Mouse (Mus musculus): ENCODE results near the gene Mrto4.
A peak's percentile ranks its signal among the peaks of the same experiment; 100 is the strongest.

The Mrto4 gene

DNA sequence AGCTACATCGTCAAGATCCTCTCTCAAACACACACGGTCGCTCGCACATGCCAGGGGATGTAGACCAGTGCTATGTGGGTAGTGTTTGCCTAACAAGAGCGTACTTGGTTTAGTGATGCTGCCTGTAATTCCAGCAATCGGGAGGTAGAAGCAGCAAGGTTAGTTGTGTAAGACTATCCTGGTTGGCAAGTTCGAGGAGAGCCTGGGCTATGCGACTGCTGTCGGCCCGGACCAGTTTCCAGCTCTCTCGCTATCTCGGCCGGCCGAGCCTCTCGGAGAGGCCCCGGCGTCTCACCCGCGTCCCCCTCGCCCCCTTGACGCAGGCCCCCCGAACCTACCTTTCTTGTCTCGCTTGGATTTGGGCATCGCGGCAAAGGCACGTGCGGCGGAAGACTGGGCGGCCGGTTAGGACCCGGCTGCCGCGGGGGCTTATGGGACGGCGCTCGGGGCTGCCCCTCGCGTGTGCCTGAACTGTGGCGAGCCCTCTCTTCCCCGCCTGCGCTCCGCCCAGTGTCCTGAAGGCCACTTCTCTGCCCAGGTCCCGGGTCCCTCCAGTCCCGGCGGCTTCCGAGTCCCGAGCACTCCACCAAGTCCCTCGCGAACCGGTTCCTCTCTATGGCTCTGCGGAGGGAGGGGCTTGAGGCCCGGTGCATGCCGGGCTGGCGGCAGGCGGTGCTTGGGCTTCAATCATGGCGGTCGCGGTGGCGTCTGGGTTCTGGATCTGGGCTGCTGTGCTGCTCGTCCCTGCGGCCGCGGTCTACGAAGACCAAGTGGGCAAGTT, at the start of gene Mrto4, which contains the start of the genes Emc1 and Ubr4:
Mrto4 (minus strand) TSS at position 646 of the 781 bp plus-strand sequence.
Emc1 (plus strand) TSS at position 657 of the 781 bp plus-strand sequence.
Ubr4 (plus strand) TSS at position 679 of the 781 bp plus-strand sequence.
- DNase-seq (ENCODE audit: low read depth, low spot score), result peak; percentile 73

DNA sequence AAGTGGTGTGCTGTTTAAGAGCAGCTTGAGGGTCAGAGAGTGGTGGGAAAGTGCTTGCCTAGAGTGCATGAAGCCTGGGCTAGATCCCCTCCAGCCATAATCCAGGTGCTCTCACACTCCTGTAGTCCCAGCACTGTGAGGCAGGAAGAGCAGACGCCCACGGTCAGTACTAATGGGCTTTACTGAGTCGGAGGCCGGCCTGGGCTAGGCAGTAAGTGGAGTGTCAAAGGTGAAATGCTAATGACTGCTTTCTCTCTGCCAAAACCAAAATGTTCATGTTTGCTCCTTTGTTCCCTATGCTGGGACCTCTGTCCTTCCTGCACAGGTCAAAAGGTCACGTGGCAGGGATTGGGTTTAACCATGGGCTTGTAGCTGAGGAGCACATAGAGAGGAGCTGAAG, 48.1 kb upstream of the Mrto4 start:
- DNase-seq (ENCODE audit: low read depth, low spot score), result no peak

DNA sequence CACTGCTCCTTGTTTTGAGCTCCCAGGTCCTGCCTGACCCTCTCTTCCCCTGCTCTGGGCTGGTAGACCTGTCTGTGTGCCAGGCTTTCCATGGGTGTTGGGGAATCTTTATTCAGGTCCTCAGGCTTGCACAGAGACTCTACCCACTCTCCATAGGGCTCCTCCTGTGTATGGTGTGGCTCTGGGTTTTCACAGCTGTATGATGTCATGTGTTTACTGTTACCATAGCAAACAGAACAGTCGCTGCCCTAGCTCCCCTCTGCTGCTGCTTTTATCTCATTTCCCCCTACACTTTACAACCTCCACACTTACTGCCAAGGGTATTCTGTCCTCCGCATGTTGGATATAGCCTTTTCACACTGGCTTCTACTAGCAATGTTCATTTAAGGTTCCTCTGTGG, 43.1 kb upstream of the Mrto4 start:
- no peak for DNase-seq (ENCODE audit: low read depth, low spot score)

DNA sequence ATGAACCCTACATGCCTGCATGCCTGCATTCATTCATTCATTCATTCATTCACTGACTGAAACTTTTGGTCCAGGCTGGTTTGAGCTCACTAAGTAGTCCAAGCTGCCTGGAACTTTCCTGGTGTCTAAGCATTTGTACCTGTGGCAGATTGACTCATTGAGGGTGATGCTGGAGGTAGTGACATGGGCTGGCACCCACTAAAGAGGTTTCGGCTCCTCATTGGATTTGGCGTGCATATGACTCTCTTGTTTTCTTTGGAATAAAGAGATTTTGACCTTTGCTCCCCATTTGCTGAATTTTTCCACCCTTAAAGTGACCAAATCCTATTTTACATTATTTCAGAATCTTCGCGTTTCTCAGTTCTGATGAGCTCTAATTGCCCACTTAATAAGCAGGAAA, 37.2 kb upstream of the Mrto4 start:
- DNase-seq (ENCODE audit: low read depth, low spot score), result no peak

DNA sequence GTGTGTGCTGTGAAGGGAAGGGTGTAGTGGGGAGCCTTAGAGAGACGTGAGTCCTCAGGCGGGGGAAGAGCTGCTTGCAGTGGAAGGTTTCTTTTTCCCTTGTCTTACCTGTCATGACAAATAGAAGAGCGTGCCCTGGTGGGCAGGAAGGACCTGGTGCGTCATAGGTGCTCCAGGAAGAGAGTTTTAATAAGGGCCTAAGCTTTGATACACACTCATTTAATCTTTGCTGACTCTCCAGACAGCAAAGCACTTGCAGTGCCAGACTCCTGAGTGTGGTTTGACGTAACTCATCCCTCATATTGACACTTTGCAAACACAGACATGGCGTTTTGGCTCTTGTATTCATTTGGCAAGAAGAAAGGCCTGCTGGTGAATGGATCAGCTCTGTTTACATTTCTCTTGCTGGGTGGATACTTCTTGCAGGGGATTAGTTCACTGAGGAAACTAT, 34.5 kb upstream of the Mrto4 start:
- no peak for DNase-seq (ENCODE audit: low read depth, low spot score)

DNA sequence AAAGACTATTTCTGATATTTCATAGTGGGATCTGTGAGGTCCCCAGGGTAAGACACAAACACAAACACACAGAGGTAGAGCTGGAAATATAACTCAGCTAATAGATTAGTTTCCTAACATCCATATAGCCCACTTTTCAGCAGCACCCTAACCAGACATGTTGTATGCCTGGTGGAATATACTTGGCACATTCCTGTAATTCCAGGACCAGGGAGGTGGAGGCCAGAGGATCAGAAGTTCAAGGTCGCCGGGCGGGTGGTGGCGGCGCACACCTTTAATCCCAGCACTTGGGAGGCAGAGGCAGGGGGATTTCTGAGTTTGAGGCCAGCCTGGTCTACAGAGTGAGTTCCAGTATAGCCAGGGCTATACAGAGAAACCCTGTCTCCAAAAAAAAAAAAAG, 33.5 kb upstream of the Mrto4 start:
- peak; percentile 69 for DNase-seq (ENCODE audit: low read depth, low spot score)

DNA sequence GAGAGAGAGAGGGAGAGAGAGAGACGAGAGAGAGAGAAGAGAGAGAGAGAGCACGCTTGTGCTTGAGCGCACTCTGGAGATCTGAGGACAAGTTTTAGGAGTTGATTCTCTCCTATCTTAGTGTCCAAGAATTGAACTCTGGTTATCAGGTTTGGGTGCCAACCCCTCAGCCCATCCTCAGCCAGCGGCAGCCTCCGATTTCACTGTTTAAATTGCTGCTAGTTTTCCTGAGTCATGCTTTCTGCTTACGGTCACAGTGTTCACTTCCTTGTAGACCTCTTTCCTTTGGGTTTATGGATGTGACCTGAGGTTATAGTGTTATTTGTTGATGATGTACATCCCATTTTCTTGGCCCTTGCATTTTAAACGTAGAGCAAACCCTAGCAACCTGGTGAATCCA, 29.9 kb upstream of the Mrto4 start:
- DNase-seq (ENCODE audit: low read depth, low spot score), result no peak

DNA sequence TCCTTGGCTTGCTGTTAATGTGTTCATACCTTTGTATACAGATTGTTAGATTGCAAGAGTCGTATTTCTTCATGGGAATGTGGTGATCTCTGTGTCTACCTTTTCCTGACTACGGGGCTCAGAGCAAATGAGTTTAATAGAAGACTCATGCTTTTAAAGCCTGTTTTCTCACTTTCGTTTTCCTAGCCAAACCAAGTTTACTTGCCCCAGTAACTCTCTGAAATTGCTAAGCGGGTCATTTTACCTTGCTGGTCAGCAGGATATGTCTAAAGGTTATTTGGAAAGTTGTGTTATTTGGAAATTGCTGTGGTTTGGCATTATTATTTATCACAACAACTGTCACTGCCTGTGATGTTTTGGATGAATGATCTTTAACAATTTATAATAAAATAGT, 29.1 kb upstream of the Mrto4 start:
- no peak for DNase-seq (ENCODE audit: low read depth, low spot score)

DNA sequence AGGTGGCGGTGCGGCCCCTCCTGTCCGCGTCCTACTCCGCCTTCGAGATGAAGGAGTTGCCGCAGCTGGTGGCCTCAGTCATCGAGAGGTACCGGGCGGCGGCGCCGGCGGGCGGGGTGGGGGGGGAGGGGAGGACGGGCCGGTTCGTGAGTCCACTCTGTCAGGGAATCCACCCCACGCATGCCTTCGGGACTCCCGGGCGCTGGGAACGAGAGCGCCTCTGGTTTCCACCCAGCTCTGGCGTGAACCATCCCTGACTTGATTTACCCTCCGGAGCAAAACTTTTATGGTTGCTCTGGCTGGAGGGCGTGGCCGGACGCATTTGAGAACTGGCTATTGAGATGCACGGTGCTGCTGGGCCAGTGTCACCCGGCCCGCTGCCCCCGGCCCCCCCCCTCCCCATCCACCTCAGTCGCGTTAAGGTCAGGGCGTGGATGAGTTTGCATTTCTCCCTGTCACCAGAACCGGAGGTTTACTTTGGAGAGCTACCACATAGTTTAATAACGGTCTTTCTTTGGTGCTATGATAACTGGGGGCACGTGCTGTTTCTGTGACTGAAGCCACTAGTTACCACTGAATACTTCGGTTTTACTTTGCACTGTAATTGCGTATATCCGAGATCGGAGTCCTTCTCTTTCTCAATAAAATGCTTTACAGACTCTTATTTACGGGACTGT, 28.5 kb upstream of the Mrto4 start:
- DNase-seq (ENCODE audit: low read depth, low spot score), result peak; percentile 64

DNA sequence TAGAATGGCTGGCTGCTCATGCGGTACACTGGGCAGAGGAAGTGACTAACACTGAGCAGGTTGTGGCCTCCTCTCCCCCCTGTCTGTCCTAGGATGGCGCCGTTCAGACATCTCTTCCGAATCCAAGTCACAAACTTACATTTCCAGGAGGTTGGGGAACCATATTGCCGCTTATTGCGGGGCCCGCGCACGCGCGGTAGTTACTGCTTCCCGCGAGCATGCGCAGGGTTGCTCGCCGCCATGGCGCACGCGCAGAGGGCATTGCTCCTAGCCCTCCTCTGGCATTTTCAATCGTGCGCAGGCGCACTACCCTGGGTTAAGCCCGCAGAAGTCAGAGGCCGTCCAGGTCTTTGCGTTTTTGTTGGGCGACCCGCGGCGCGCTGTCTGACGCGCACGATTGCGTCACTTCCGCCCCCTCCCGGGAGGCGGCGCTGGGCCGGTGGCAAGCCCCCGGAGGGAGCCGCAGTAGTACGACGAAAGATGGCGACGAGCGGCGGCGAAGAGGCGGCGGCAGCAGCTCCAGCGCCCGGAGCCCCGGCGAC, 27.9 kb upstream of the Mrto4 start:
- peak; percentile 99 for DNase-seq (ENCODE audit: low read depth, low spot score)

DNA sequence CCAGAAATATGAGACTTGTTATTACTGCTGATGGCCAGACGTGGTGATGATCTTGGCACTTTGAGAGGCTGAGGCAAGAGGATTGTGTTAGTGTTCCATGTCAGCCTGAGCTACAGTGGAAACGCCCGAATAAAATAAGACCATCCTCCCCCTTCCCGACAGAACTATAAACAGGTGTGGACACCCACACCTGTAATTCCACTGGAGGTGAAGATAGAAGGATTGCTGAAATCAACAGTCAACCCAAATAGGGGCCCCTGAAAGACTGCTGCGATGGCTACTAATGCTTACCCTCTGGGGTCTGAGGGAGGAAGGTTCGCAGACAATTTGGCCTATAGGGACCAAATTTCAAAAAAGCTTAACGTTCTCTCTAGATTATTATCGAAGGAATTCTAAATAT, 27.3 kb upstream of the Mrto4 start:
- DNase-seq (ENCODE audit: low read depth, low spot score), result no peak

DNA sequence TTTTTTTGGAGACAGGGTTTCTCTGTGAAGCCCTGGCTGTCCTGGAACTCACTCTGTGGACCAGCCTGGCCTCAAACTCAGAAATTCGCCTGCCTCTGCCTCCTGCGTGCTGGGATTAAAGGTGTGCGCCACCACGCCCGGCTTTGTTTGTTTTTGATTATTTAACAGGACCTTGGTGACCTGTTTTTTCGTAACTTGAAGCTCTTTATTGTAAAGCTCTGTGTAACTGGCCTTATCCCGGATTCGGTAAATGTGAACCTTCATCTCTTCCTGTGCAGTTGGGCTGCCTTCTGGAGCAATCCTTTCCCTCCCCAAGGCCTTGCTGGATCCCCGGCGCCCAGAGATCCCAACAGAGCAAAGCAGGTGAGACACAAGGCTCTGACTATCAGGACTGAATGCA, 21.2 kb upstream of the Mrto4 start:
- no peak for DNase-seq (ENCODE audit: low read depth, low spot score)

DNA sequence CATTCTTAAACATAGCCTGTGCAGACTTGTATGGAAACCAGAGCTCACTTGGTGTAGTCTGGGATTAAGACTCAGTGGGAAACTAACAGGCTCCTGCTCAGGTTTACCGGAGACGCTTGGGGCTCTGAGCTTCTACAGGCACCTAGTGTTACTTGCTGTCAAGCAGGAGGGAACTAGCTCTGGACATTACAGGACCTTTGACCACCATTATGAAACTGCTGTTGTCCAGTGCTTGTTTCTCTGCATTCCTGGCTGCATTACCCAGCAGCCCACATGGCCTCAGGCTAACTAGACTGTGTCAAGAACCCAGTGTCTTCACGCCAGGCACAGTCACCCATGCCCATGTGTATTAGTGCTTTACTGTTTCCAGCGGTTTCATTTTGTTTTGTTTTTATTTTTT, 20.8 kb upstream of the Mrto4 start:
- DNase-seq (ENCODE audit: low read depth, low spot score), result no peak

DNA sequence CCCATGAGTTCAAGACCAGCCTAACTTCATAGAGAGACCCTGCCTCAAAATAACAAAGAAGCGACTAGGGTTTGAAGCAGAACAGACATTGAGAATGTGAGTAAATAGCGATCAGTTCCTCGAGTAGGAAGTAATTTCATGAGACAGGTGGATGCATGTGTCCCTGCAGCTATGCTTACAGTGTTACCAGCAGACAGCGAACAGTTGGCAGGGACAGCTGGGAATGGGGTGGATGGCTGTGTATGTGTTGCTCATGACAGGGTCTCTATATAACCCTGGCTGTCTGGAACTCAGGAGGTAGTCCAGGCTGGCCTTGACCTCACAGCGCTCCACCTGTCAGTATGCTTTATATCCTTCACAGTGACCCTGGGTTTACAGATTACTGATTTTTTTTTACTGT, 15.7 kb upstream of the Mrto4 start:
- no peak for DNase-seq (ENCODE audit: low read depth, low spot score)

DNA sequence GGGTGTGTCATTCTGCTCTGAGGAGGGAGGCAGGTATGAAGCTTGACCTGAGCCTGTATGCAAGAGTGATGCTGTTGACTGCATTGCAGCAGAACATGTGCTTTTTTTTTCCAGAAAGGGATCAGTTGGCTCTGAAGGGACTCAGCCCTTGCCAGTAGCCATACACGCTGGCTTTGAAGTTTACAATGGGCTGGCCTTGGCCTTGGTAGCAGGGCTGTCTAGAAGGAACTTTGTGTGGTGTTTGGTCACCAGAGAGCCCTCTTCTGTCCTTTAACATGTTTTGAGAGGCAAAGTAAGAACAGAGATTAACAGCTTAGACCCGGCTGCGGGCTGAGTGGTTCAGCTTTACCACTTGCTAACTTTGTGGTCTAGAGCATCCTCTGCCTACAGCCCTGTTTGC, 15.0 kb upstream of the Mrto4 start:
- no peak for DNase-seq (ENCODE audit: low read depth, low spot score)

DNA sequence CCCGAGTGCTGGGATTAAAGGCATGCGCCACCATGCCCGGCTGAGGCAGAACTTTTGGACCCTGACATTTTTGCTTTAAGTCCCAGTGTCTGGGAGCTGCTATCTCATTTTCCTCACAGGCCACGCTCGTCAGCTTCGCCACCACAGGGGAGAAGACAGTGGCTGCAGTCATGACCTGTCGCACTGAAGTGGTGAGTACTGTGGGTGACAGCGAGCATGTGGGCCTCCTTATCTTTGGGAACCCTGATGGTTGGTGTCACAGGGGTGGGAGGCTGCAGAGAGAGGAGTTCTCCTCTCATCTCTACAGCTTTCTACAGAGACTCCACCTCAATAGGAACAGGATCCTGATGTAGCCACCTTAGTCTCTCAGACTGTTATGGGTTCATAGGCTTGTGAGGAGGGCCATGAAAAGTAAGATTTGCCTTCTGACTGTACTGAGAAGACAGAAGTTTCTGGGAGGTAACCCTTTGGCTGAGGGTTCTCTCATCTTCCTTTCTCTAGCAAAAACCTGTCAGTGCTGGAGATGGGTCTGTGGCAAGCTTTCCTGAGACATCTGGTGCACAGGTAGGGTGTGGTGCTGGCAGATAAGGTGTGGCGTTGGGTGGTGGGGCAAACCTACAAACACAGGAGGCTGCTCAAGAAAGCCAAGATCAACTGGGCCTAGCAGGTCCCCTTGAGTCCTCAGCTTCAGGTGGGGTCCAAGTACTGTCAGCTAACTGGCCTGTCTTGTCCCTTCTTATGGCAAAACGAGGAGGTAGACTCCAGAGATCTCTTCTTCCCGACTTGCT, 8.6 kb upstream of the Mrto4 start:
- no peak for DNase-seq (ENCODE audit: low read depth, low spot score)

DNA sequence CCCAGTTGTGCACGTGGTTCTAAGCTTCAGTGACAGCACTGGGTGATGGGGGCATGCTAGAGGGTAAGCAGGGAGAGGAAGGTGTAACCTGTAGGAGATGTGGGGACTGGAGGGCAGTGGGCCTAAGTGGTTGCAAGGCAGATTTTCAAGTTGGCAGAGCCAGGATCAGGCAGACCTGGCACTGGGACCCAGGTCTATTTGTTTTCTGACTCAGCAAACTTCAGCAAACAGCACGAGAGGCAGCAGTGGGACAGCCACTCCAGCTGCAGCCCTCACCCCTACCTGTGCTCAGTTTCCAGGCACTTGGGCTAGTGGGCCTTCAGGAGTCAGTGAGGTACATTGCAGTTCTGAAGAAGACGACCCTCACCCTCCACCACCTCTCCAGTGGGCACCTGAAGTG, 4.8 kb upstream of the Mrto4 start:
- DNase-seq (ENCODE audit: low read depth, low spot score), result no peak

DNA sequence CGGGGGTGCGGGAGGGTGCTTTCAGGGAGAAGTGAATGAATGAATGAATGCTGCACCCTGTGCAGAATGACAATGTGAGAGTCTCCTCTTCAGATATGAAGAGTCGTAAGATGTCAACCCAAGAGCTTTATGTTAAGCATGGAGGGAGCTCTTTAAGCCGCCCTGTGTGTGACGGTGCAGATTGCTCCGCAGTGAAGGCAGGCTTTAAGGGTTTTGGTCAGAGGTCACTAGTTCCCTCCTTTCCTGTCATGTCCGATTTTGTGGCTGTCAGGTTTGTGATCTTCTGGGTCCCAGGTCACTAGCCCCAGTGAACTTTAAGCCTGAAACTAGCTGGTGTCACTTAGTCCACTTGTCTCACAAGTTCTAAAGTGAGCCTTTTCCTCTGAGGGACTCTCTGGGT, 456 bp upstream of the Mrto4 start:
- no peak for DNase-seq (ENCODE audit: low read depth, low spot score)

DNA sequence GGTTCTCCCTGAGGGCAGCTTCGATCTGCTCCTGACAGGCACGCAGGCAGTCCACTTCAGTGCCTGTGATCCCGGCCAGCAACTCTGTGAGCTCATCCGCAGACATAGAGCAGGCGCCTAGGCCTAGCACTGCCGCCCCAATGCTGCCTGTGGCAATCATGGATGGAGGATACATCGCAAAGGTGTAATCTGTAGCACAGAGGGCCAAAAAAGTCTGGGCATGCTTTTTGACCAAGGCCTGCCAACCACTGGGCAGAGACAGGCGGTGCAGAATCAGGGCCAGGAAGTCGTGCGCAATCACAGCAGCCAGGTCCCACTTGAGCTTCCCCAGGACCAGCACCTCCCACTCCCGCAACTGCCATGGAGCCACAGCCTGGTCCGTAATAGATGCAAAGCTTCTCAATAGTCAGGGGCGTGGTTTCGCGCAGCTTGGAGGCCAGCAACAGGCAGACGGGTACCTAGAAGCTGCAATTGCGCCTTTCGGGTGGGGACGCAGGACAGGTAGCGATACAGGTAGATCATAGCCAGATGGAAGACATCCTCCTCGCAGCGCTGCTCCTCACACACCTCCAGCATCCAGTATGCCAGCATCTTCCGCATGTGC, 6.9 kb downstream of the Mrto4 start:
- peak; percentile 63 for DNase-seq (ENCODE audit: low read depth, low spot score)

DNA sequence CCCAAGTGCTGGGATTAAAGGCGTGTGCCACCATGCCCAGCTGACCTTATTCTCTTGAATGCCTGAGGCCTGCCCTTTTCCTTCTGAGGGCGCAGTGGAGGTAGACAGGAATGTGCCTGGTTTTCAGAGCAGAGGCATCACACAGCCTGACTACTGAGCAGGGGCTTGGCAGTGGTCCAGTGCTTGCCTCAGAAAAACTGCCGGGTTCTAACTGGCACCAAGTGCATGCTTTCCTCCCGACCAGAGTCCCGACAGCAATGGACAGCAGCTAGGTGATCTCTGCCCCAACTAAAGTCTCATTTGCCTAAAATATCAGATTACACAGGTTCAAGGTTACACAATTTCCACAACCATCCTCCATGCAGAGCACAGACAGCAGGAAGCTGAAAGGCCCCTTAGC, 8.7 kb downstream of the Mrto4 start:
- DNase-seq (ENCODE audit: low read depth, low spot score), result no peak

DNA sequence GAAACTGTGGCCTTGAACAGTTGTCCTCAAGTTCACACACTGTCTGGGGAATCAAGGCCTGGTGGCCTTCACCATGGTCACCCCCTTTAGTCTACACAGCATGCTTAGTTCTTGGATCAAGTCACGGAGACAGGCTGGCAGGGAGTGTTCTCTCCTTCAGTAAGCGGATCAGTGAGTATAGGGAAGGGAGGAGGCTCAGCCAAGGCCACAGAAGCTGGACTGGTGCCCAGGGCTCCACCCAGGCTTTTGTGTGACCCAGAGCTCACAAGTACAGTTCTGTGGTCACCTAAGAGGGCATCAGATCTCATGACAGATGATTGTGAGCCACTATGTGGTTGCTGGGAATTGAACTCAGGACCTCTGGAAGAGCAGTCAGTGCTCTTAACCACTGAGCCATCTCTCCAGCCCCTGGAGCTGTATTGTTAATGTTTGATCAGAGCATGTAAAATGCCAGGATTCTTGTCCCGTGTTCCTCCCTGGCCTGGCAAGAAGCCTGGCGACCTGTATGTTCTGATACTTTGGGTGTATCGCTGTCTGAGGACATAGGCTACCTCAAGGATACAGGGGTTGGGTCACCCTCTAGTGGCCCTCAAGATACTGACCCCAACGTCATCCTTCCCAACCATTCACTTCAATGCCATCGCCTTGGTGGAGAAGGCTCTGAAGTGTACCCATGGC, 10.7 kb downstream of the Mrto4 start:
- no peak for DNase-seq (ENCODE audit: low read depth, low spot score)
